Mouse (Mus musculus) lung, embryonic 14.5 days (tissue): ENCODE data around the gene Tmem132c. TPM values are rescaled to one million over a fixed set of nuclear protein-coding genes. Genes with fewer than 3 reads are reported as not detected.

Source experiments
- ATAC-seq: fragments of 200-750 bp; cut with Nextera tagmentation; 2 replicates; pipeline ENCODE4 v1.8.0; 2017; ENCODE audit warnings: mild to moderate bottlenecking, moderate TSS enrichment, moderate library complexity; ENCODE audit not compliant: insufficient read depth
- DNase-seq: peaks from one replicate; pipeline ENCODE4 v3.0.0-alpha.2; 2015
- H3K27ac ChIP-seq: fragments of 300-500 bp; sonication (generic); 2 replicates; pipeline ENCODE4 v1.5.1; 2014; ENCODE audit warnings: low read depth, mild to moderate bottlenecking, moderate library complexity
- H3K27me3 ChIP-seq: fragments of 300-500 bp; sonication (generic); 2 replicates; pipeline ENCODE4 v1.6.1; 2014; ENCODE audit warnings: low read length, control low read depth; ENCODE audit not compliant: insufficient read depth
- H3K36me3 ChIP-seq: fragments of 300-500 bp; sonication (generic); 2 replicates; pipeline ENCODE4 v1.6.1; 2014; ENCODE audit warnings: control low read depth; ENCODE audit not compliant: insufficient read depth
- H3K4me1 ChIP-seq: fragments of 300-500 bp; sonication (generic); 2 replicates; pipeline ENCODE4 v1.6.1; 2014; ENCODE audit warnings: antibody characterized with exemption, control low read depth; ENCODE audit not compliant: insufficient read depth
- H3K4me2 ChIP-seq: fragments of 300-500 bp; sonication (generic); 2 replicates; pipeline ENCODE4 v1.6.1; 2014; ENCODE audit warnings: mild to moderate bottlenecking
- H3K4me3 ChIP-seq: fragments of 300-500 bp; sonication (generic); 2 replicates; pipeline ENCODE4 v1.5.1; 2014; ENCODE audit warnings: low read depth, low read length
- H3K9ac ChIP-seq: fragments of 300-500 bp; sonication (generic); 2 replicates; pipeline ENCODE4 v1.6.1; 2014
- H3K9me3 ChIP-seq: fragments of 300-500 bp; sonication (generic); 2 replicates; pipeline ENCODE4 v1.6.1; 2016; ENCODE audit warnings: low read depth, low read length, control low read depth
- CTCF ChIP-seq: IDR thresholded peaks from 2 replicates; pipeline ENCODE4 v1.5.1; 2016; ENCODE audit warnings: antibody characterized with exemption, low read depth
- WGBS: fragments of 180-500 bp; shearing (Covaris S2); extraction: QIAGEN DNeasy Blood & Tissue Kit; methylation state at CpG from one replicate; pipeline ENCODE4 v1.1.7; 2014; 5-methylcytosine and 5-hydroxymethylcytosine counted together
- polyA plus RNA-seq: library from polyadenylated mRNA; unstranded; fragments of >200 nt; fragmentation: Nextera tagmentation; extraction: Ambion mirVana; gene quantifications from 2 replicates; pipeline ENCODE4 v1.2.1, GENCODE M21; 2014

Gene Tmem132c
- polyA plus RNA-seq, 1 experiment from 2014 or later, result 28.5 TPM

GRCm38 (mm10) chr5:127405391-127406000 lies 163.9 kb downstream of the Tmem132c start:
- peak overlapping the region; percentile 52 for H3K4me2 ChIP-seq
- peak; percentile 88 for ATAC-seq
- peak; percentile 97 for DNase-seq
- WGBS, result 5% methylated on average over 18 of the region's 18 CpGs
- peaks cover 26% of the 10 kb centered on the region for H3K4me1 ChIP-seq
- TF ChIP-seq CTCF, result no peak; the same call in 1 of the 2 replicates
- H3K9ac ChIP-seq, result no peak overlapping the region
- H3K4me3 ChIP-seq, result no peak overlapping the region
- no peaks in the 10 kb centered on the region for H3K9me3 ChIP-seq
- no peaks in the 10 kb centered on the region for H3K27me3 ChIP-seq
- H3K36me3 ChIP-seq, result no peaks in the 10 kb centered on the region
- peak overlapping the region; percentile 93 for H3K27ac ChIP-seq

GRCm38 (mm10) chr5:127406014-127406655 lies 164.5 kb downstream of the Tmem132c start:
- no peak for TF ChIP-seq CTCF
- H3K4me2 ChIP-seq, result peak overlapping the region; percentile 52
- no peaks in the 10 kb centered on the region for H3K27me3 ChIP-seq
- peak; percentile 83 for ATAC-seq
- no peak overlapping the region for H3K4me3 ChIP-seq
- peaks cover 26% of the 10 kb centered on the region for H3K4me1 ChIP-seq
- WGBS, result 5% methylated on average over 9 of the region's 9 CpGs
- no peaks in the 10 kb centered on the region for H3K9me3 ChIP-seq
- peak; percentile 86 for DNase-seq
- H3K36me3 ChIP-seq, result no peaks in the 10 kb centered on the region
- H3K9ac ChIP-seq, result no peak overlapping the region
- peak overlapping the region; percentile 93 for H3K27ac ChIP-seq

GRCm38 (mm10) chr5:127416536-127416935 lies 174.9 kb downstream of the Tmem132c start:
- H3K9me3 ChIP-seq, result no peaks in the 10 kb centered on the region
- 36% methylated on average over 7 of the region's 7 CpGs for WGBS
- H3K27me3 ChIP-seq, result no peaks in the 10 kb centered on the region
- no peak for TF ChIP-seq CTCF
- ATAC-seq, result peak; percentile 83
- no peak overlapping the region for H3K4me3 ChIP-seq
- H3K27ac ChIP-seq, result peak overlapping the region; percentile 66; the same call in 1 of the 2 replicates
- DNase-seq, result peak; percentile 92
- no peaks in the 10 kb centered on the region for H3K36me3 ChIP-seq
- 0 out of 2 replicates have a peak, but pooled peaks cover 3% of the 10 kb centered on the region for H3K4me1 ChIP-seq
- H3K4me2 ChIP-seq, result peak overlapping the region; percentile 37; the same call in 1 of the 2 replicates
- H3K9ac ChIP-seq, result no peak overlapping the region

- H3K27ac ChIP-seq, result no peak overlapping the region
- no peaks in the 10 kb centered on the region for H3K9me3 ChIP-seq
- DNase-seq, result peak; percentile 46
- ATAC-seq, result no peak
- no peak overlapping the region for H3K9ac ChIP-seq
- no peak overlapping the region for H3K4me2 ChIP-seq
- no peak overlapping the region for H3K4me3 ChIP-seq
- no peaks in the 10 kb centered on the region for H3K4me1 ChIP-seq
- H3K36me3 ChIP-seq, result no peaks in the 10 kb centered on the region
- TF ChIP-seq CTCF, result no peak
- H3K27me3 ChIP-seq, result no peaks in the 10 kb centered on the region
Measured at GRCm38 (mm10) chr5:127423936-127424335, 182.3 kb downstream of the Tmem132c start.

GRCm38 (mm10) chr5:127429124-127429523 lies 187.5 kb downstream of the Tmem132c start:
- H3K9ac ChIP-seq, result no peak overlapping the region
- H3K36me3 ChIP-seq, result no peaks in the 10 kb centered on the region
- no peak for ATAC-seq
- 73% methylated on average over 10 of the region's 10 CpGs for WGBS
- no peak overlapping the region for H3K27ac ChIP-seq
- DNase-seq, result no peak
- H3K4me2 ChIP-seq, result no peak overlapping the region
- no peaks in the 10 kb centered on the region for H3K4me1 ChIP-seq
- no peak for TF ChIP-seq CTCF
- no peaks in the 10 kb centered on the region for H3K27me3 ChIP-seq
- no peak overlapping the region for H3K4me3 ChIP-seq
- H3K9me3 ChIP-seq, result no peaks in the 10 kb centered on the region

- Histone ChIP-seq H3K27me3 (no peaks in the 10 kb centered on the region), H3K4me2 (no peak overlapping the region), H3K9ac (no peak overlapping the region), H3K27ac (no peak overlapping the region), H3K9me3 (no peaks in the 10 kb centered on the region), H3K4me3 (no peak overlapping the region), H3K4me1 (no peaks in the 10 kb centered on the region), H3K36me3 (no peaks in the 10 kb centered on the region)
- WGBS, result 69% methylated on average over 9 of the region's 9 CpGs
- no peak for ATAC-seq
- no peak for DNase-seq
- TF ChIP-seq CTCF, result no peak
Measured at GRCm38 (mm10) chr5:127431561-127431960, 190.0 kb downstream of the Tmem132c start.

GRCm38 (mm10) chr5:127436836-127437235 lies 195.2 kb downstream of the Tmem132c start:
- ATAC-seq (no peak), DNase-seq (no peak)
- no peaks in the 10 kb centered on the region for H3K36me3 ChIP-seq
- no peak overlapping the region for H3K4me3 ChIP-seq
- H3K4me1 ChIP-seq, result no peaks in the 10 kb centered on the region
- TF ChIP-seq CTCF, result no peak
- WGBS, result 92% methylated on average over 5 of the region's 5 CpGs
- no peaks in the 10 kb centered on the region for H3K9me3 ChIP-seq
- H3K4me2 ChIP-seq, result no peak overlapping the region
- H3K27me3 ChIP-seq, result no peaks in the 10 kb centered on the region
- no peak overlapping the region for H3K9ac ChIP-seq
- no peak overlapping the region for H3K27ac ChIP-seq
